Mouse (Mus musculus): ENCODE results near the gene 9230112D13Rik. TPM values are rescaled to one million over a fixed set of nuclear protein-coding genes. Genes with fewer than 3 reads are reported as not detected.
A peak's percentile ranks its signal among the peaks of the same experiment; 100 is the strongest.

The 9230112D13Rik gene
- polyA plus RNA-seq, 1 experiment from 2014 or later = not detected

GRCm38 (mm10) chr14:34504377-34504776, 18.2 kb downstream of the 9230112D13Rik start:
- H3K27me3 ChIP-seq (ENCODE audit: insufficient read depth, low read length) = no peaks in the 10 kb centered on the region
- no peak overlapping the region for H3K4me2 ChIP-seq (ENCODE audit: low read length)
- no peak overlapping the region for H3K9ac ChIP-seq (ENCODE audit: low read depth, low read length)
- H3K27ac ChIP-seq = no peak overlapping the region
- WGBS = 85% methylated on average over 5 of the region's 5 CpGs
- ATAC-seq (replicated peaks; ENCODE audit: low FRiP score, low read depth) = no peak
- H3K4me1 ChIP-seq (replicated peaks; ENCODE audit: insufficient read depth, low read length) = peaks cover 4% of the 10 kb centered on the region; the same call in 1 of the 2 replicates
- no peaks in the 10 kb centered on the region for H3K36me3 ChIP-seq (ENCODE audit: insufficient read depth, low read length)
- H3K4me3 ChIP-seq (replicated peaks; ENCODE audit: low read depth, low read length) = no peak overlapping the region
- DNase-seq (ENCODE audit: low spot score) = no peak
- TF ChIP-seq CTCF (IDR thresholded peaks at IDR 0.05; ENCODE audit: low read depth) = no peak
- no peaks in the 10 kb centered on the region for H3K9me3 ChIP-seq (replicated peaks; ENCODE audit: low read length)

- WGBS = 65% methylated on average over 6 of the region's 6 CpGs
- ATAC-seq (replicated peaks; ENCODE audit: low FRiP score, low read depth) (no peak), DNase-seq (ENCODE audit: low spot score) (no peak)
- H3K27ac ChIP-seq = peak overlapping the region; percentile 98; the same call in 1 of the 2 replicates
- peak overlapping the region; percentile 63; the same call in 1 of the 2 replicates for H3K4me2 ChIP-seq (ENCODE audit: low read length)
- H3K9ac ChIP-seq (ENCODE audit: low read depth, low read length) = no peak overlapping the region
- H3K9me3 ChIP-seq (replicated peaks; ENCODE audit: low read length) = no peaks in the 10 kb centered on the region
- no peaks in the 10 kb centered on the region for H3K36me3 ChIP-seq (ENCODE audit: insufficient read depth, low read length)
- H3K4me1 ChIP-seq (replicated peaks; ENCODE audit: insufficient read depth, low read length) = peaks cover 4% of the 10 kb centered on the region; the same call in 1 of the 2 replicates
- H3K4me3 ChIP-seq (replicated peaks; ENCODE audit: low read depth, low read length) = peak overlapping the region; percentile 84; the same call in 1 of the 2 replicates
- no peaks in the 10 kb centered on the region for H3K27me3 ChIP-seq (ENCODE audit: insufficient read depth, low read length)
- TF ChIP-seq CTCF (IDR thresholded peaks at IDR 0.05; ENCODE audit: low read depth) = no peak
Observed at GRCm38 (mm10) chr14:34503759-34504158, 18.8 kb downstream of the 9230112D13Rik start.

GRCm38 (mm10) chr14:34503325-34503647, 19.3 kb downstream of the 9230112D13Rik start, which contains the start of gene Bmpr1a:
Gene Bmpr1a (minus strand): TSS chr14:34503341.
- no peak for ATAC-seq (replicated peaks; ENCODE audit: low FRiP score, low read depth)
- 6% methylated on average over 15 of the region's 15 CpGs for WGBS
- Histone ChIP-seq H3K4me2 (ENCODE audit: low read length) (peak within 1 kb of the TSS; percentile 63), H3K9me3 (replicated peaks; ENCODE audit: low read length) (no peaks in the 10 kb centered on the region), H3K27me3 (ENCODE audit: insufficient read depth, low read length) (no peaks in the 10 kb centered on the region), H3K27ac (peak within 1 kb of the TSS; percentile 98), H3K9ac (ENCODE audit: low read depth, low read length) (peak within 1 kb of the TSS; percentile 99), H3K4me3 (replicated peaks; ENCODE audit: low read depth, low read length) (peak within 1 kb of the TSS; percentile 84), H3K4me1 (replicated peaks; ENCODE audit: insufficient read depth, low read length) (peaks cover 3% of the 10 kb centered on the region; the same call in 1 of the 2 replicates), H3K36me3 (ENCODE audit: insufficient read depth, low read length) (no peaks in the 10 kb centered on the region)
- no peak for TF ChIP-seq CTCF (IDR thresholded peaks at IDR 0.05; ENCODE audit: low read depth)
- DNase-seq (ENCODE audit: low spot score) = no peak

GRCm38 (mm10) chr14:34502475-34503324, 19.9 kb downstream of the 9230112D13Rik start:
- peak overlapping the region; percentile 98 for H3K27ac ChIP-seq
- no peaks in the 10 kb centered on the region for H3K36me3 ChIP-seq (ENCODE audit: insufficient read depth, low read length)
- no peak for TF ChIP-seq CTCF (IDR thresholded peaks at IDR 0.05; ENCODE audit: low read depth)
- H3K4me3 ChIP-seq (replicated peaks; ENCODE audit: low read depth, low read length) = peak overlapping the region; percentile 84
- H3K4me2 ChIP-seq (ENCODE audit: low read length) = peak overlapping the region; percentile 63
- no peaks in the 10 kb centered on the region for H3K27me3 ChIP-seq (ENCODE audit: insufficient read depth, low read length)
- no peaks in the 10 kb centered on the region for H3K9me3 ChIP-seq (replicated peaks; ENCODE audit: low read length)
- H3K4me1 ChIP-seq (replicated peaks; ENCODE audit: insufficient read depth, low read length) = no peaks in the 10 kb centered on the region; the same call in 1 of the 2 replicates
- H3K9ac ChIP-seq (ENCODE audit: low read depth, low read length) = peak overlapping the region; percentile 99
- WGBS = under 1% methylated on average over 85 of the region's 115 CpGs
- ATAC-seq (replicated peaks; ENCODE audit: low FRiP score, low read depth) = peak; percentile 90
- peak; percentile 90 for DNase-seq (ENCODE audit: low spot score)

GRCm38 (mm10) chr14:34501804-34502474, 20.7 kb downstream of the 9230112D13Rik start:
- TF ChIP-seq CTCF (IDR thresholded peaks at IDR 0.05; ENCODE audit: low read depth) = 0 out of 2 replicates have a peak, but pooled peaks have one; percentile 6
- peak; percentile 60 for DNase-seq (ENCODE audit: low spot score)
- WGBS = under 1% methylated on average over 75 of the region's 77 CpGs
- Histone ChIP-seq H3K36me3 (ENCODE audit: insufficient read depth, low read length) (no peaks in the 10 kb centered on the region), H3K27me3 (ENCODE audit: insufficient read depth, low read length) (no peaks in the 10 kb centered on the region), H3K27ac (peak overlapping the region; percentile 98), H3K4me2 (ENCODE audit: low read length) (peak overlapping the region; percentile 63), H3K4me1 (replicated peaks; ENCODE audit: insufficient read depth, low read length) (no peaks in the 10 kb centered on the region; the same call in 1 of the 2 replicates), H3K9ac (ENCODE audit: low read depth, low read length) (peak overlapping the region; percentile 99), H3K4me3 (replicated peaks; ENCODE audit: low read depth, low read length) (peak overlapping the region; percentile 84), H3K9me3 (replicated peaks; ENCODE audit: low read length) (no peaks in the 10 kb centered on the region)
- peak; percentile 55 for ATAC-seq (replicated peaks; ENCODE audit: low FRiP score, low read depth)

GRCm38 (mm10) chr14:34501447-34501803, 21.2 kb downstream of the 9230112D13Rik start:
- no peak for TF ChIP-seq CTCF (IDR thresholded peaks at IDR 0.05; ENCODE audit: low read depth)
- Histone ChIP-seq H3K27me3 (ENCODE audit: insufficient read depth, low read length) (no peaks in the 10 kb centered on the region), H3K36me3 (ENCODE audit: insufficient read depth, low read length) (no peaks in the 10 kb centered on the region), H3K4me1 (replicated peaks; ENCODE audit: insufficient read depth, low read length) (no peaks in the 10 kb centered on the region; the same call in 1 of the 2 replicates), H3K4me2 (ENCODE audit: low read length) (peak overlapping the region; percentile 63), H3K4me3 (replicated peaks; ENCODE audit: low read depth, low read length) (peak overlapping the region; percentile 84), H3K9me3 (replicated peaks; ENCODE audit: low read length) (no peaks in the 10 kb centered on the region), H3K9ac (ENCODE audit: low read depth, low read length) (peak overlapping the region; percentile 99), H3K27ac (peak overlapping the region; percentile 98)
- DNase-seq (ENCODE audit: low spot score) (peak; percentile 48), ATAC-seq (replicated peaks; ENCODE audit: low FRiP score, low read depth) (no peak)
- WGBS = under 1% methylated on average over 16 of the region's 16 CpGs
